Mouse (Mus musculus) forebrain, embryonic 14.5 days (tissue): ENCODE measurements at regions not wholly inside any gene's neighbourhood (a gene's known extent, or its start where the extent isn't known, plus 50 kb on each side); places are given as distances from the start of the nearest gene placed in this dataset.

Experiments used
- ATAC-seq: fragments of 200-750 bp; cut with Nextera tagmentation; 2 replicates; pipeline ENCODE4 v1.8.0; 2017; ENCODE audit warnings: mild to moderate bottlenecking, moderate library complexity
- DNase-seq: peaks from one replicate; pipeline ENCODE4 v3.0.0-alpha.2; 2015; ENCODE audit warnings: low spot score
- H3K27ac ChIP-seq: fragments of 300-500 bp; sonication (generic); 2 replicates; pipeline ENCODE4 v1.5.1; 2014; ENCODE audit warnings: low read depth, mild to moderate bottlenecking, control low read depth, low read length, moderate library complexity
- H3K27me3 ChIP-seq: fragments of 300-500 bp; sonication (generic); replicated peaks from 2 replicates; pipeline ENCODE4 v1.6.1; 2014; ENCODE audit warnings: low read length, control low read depth, mixed read lengths; ENCODE audit not compliant: control insufficient read depth, insufficient read depth
- H3K36me3 ChIP-seq: fragments of 300-500 bp; sonication (generic); 2 replicates; pipeline ENCODE4 v1.6.1; 2014; ENCODE audit warnings: low read length, control low read depth; ENCODE audit not compliant: control insufficient read depth, insufficient read depth
- H3K4me1 ChIP-seq: fragments of 300-500 bp; sonication (generic); 2 replicates; pipeline ENCODE4 v1.6.1; 2014; ENCODE audit warnings: antibody characterized with exemption, low read length, control low read depth; ENCODE audit not compliant: control insufficient read depth, insufficient read depth
- H3K4me2 ChIP-seq: fragments of 300-500 bp; sonication (generic); 2 replicates; pipeline ENCODE4 v1.6.1; 2014; ENCODE audit warnings: mild to moderate bottlenecking, control low read depth, low read length
- H3K4me3 ChIP-seq: fragments of 300-500 bp; sonication (generic); 2 replicates; pipeline ENCODE4 v1.5.1; 2014; ENCODE audit warnings: low read depth, low read length, control low read depth
- H3K9ac ChIP-seq: fragments of 300-500 bp; sonication (generic); 2 replicates; pipeline ENCODE4 v1.6.1; 2014; ENCODE audit warnings: mild to moderate bottlenecking, low read length, control low read depth, moderate library complexity
- H3K9me3 ChIP-seq: fragments of 300-500 bp; sonication (generic); replicated peaks from 2 replicates; pipeline ENCODE4 v1.6.1; 2016; ENCODE audit warnings: low read length, control low read depth, mixed read lengths; ENCODE audit not compliant: control insufficient read depth
- WGBS: fragments of 180-500 bp; shearing (Covaris S2); extraction: QIAGEN DNeasy Blood & Tissue Kit; methylation state at CpG from one replicate; pipeline ENCODE4 v1.1.7; 2014; 5-methylcytosine and 5-hydroxymethylcytosine counted together

DNA sequence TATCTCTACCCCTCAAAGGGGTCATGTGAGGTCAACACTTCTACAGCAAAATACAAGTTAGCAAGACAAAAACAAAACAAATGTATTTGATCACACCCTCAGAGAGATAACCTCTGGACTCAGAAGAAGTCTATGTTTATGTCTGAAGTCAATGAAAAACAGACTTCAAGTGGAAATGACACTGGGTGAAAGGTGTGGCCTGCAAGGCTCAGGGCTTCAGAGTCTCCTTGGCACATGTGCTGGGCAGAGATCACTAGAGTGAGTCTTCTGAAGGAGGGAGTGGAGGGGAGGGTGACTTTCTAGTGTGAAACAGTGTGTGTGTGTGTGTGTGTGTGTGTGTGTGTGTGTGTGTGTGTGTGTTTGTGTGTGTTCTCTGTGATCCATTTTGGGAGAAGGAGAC is 68.2 kb downstream of the Il12a start:
- H3K4me1 ChIP-seq, result no peaks in the 10 kb centered on the region
- no peak for DNase-seq
- H3K9me3 ChIP-seq, result no peaks in the 10 kb centered on the region
- no peak overlapping the region for H3K4me2 ChIP-seq
- no peaks in the 10 kb centered on the region for H3K27me3 ChIP-seq
- no peak overlapping the region for H3K27ac ChIP-seq
- no peak for ATAC-seq
- no peaks in the 10 kb centered on the region for H3K36me3 ChIP-seq
- H3K9ac ChIP-seq, result no peak overlapping the region
- no peak overlapping the region for H3K4me3 ChIP-seq

DNA sequence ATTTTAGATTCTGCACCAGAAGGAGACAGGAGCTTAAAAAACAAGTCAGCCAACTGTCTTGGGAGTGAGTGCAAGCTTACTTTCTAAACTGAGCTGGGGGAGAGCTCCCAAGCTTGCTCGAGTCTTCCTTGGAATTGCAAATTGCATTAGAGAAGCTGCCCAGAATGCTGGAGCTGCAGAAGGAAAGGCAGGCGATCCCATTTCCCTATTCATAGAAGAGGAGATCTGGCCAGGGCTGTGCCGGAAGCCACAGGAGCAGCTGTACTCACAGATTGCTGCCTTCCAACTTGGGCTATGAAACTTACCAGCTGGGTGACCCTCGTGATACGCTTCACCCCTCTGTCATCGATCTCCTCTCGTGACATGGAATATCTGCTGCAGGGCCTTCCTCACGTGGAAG is 68.9 kb downstream of the Il12a start:
- H3K27me3 ChIP-seq, result no peaks in the 10 kb centered on the region
- no peak overlapping the region for H3K4me2 ChIP-seq
- no peak overlapping the region for H3K4me3 ChIP-seq
- H3K27ac ChIP-seq, result no peak overlapping the region
- no peak overlapping the region for H3K9ac ChIP-seq
- 77% methylated on average over 8 of the region's 8 CpGs for WGBS
- DNase-seq (no peak), ATAC-seq (no peak)
- H3K36me3 ChIP-seq, result no peaks in the 10 kb centered on the region
- no peaks in the 10 kb centered on the region for H3K4me1 ChIP-seq
- no peaks in the 10 kb centered on the region for H3K9me3 ChIP-seq

DNA sequence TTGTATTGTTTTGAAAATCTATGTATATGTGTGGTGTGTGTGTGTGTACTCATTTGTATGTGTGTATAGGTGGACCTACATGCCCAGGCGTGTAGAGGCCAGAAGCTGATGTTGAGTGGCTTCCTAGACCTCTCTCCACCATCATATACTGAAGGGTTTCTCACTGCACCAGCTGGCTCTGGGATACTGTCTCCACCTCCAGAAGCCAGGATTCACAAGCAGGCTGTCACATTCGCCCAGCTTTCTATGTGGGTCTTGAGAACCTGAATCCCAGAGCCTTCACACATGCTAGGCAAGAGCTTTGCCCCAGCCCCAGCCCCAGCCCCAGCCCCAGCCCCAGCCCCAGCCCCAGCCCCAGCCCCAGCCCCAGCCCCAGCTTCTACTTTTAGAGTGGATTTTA is 70.4 kb downstream of the Il12a start:
- H3K4me2 ChIP-seq, result no peak overlapping the region
- no peak overlapping the region for H3K4me3 ChIP-seq
- no peaks in the 10 kb centered on the region for H3K4me1 ChIP-seq
- DNase-seq (no peak), ATAC-seq (no peak)
- H3K36me3 ChIP-seq, result no peaks in the 10 kb centered on the region
- WGBS, result 91% methylated on average over 2 of the region's 2 CpGs
- no peaks in the 10 kb centered on the region for H3K27me3 ChIP-seq
- no peaks in the 10 kb centered on the region for H3K9me3 ChIP-seq
- no peak overlapping the region for H3K27ac ChIP-seq
- no peak overlapping the region for H3K9ac ChIP-seq

DNA sequence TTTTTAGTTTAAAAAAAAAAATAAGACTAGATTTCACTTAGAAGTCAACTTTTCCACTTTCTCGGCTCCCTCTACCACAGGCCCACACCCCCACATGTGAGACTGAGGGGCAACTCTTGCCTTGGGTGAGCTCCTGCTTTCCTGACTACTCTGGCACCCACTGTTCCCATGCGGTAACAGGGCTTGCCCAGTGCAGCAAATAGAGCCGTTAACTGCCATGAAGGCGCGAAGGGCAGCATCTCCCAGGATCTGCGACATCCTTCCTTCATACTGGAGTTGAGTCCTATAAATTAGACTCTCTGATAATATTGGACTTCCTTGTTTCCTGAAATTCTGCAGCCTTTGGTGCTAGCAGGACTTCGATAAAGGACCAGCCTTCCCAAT is 70.8 kb downstream of the Il12a start:
- DNase-seq (no peak), ATAC-seq (no peak)
- Histone ChIP-seq H3K36me3 (no peaks in the 10 kb centered on the region), H3K27ac (no peak overlapping the region), H3K4me3 (no peak overlapping the region), H3K9me3 (no peaks in the 10 kb centered on the region), H3K27me3 (no peaks in the 10 kb centered on the region), H3K4me2 (no peak overlapping the region), H3K4me1 (no peaks in the 10 kb centered on the region), H3K9ac (no peak overlapping the region)
- 89% methylated on average over 7 of the region's 7 CpGs for WGBS

DNA sequence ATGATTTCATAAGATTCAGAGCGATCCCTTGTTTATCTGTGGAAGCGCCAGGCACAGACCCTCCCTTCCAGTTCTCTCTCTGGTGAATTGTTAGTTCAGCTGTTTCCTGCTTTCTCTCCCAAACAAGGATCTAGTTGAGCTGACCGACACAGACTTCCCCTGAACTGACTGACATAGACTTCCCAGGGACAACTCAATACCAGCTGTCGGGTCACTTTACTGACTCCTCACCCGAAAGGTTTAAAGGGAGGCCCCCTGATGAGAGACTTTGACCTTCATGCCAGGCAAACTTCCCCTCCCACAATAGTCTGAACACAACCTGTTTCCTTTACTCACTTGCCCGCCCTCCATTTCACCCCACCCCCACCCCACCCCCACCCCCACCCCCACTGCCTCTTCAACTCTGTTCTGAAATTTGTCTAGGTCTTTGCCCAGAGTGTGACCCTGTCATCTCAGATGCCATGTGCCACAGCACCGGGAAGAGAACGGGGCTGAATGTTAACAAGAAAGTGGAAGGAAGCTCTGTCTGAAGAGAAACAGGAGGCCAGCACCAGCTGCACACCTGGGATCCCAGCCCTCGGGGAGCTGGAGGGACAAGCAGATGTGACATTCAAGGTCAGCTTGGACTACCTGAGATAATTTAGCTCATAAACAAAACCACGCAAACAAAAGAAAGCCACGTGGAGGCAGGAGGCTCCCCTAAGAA is 71.3 kb downstream of the Il12a start:
- Histone ChIP-seq H3K4me3 (no peak overlapping the region), H3K36me3 (no peaks in the 10 kb centered on the region), H3K4me2 (no peak overlapping the region), H3K9me3 (no peaks in the 10 kb centered on the region), H3K27ac (no peak overlapping the region), H3K4me1 (no peaks in the 10 kb centered on the region), H3K27me3 (no peaks in the 10 kb centered on the region), H3K9ac (no peak overlapping the region)
- DNase-seq (no peak), ATAC-seq (no peak)
- WGBS, result 60% methylated on average over 11 of the region's 11 CpGs

DNA sequence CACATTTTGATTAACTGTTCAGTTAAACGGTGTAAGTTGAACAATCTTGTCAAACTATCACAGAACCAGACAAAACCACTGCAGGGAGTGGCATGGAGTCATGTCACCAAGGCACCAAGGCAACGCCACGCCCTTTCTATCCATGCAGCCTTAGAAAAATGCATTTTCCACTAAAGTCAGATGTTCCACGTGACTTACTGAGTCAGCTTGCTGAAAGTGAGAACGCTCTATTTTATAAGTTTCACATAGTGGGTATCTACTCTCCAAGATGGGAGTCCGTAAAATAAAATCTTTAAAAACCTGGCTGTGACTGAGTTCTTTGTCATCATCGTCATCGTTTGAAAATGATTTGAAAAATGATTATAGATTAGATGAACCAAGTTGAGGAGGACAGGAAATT is 72.5 kb downstream of the Il12a start:
- no peak overlapping the region for H3K4me3 ChIP-seq
- H3K9me3 ChIP-seq, result no peaks in the 10 kb centered on the region
- WGBS, result 94% methylated on average over 8 of the region's 8 CpGs
- H3K4me2 ChIP-seq, result no peak overlapping the region
- H3K4me1 ChIP-seq, result no peaks in the 10 kb centered on the region
- DNase-seq, result no peak
- no peak for ATAC-seq
- no peaks in the 10 kb centered on the region for H3K36me3 ChIP-seq
- no peak overlapping the region for H3K27ac ChIP-seq
- H3K27me3 ChIP-seq, result no peaks in the 10 kb centered on the region
- H3K9ac ChIP-seq, result no peak overlapping the region

DNA sequence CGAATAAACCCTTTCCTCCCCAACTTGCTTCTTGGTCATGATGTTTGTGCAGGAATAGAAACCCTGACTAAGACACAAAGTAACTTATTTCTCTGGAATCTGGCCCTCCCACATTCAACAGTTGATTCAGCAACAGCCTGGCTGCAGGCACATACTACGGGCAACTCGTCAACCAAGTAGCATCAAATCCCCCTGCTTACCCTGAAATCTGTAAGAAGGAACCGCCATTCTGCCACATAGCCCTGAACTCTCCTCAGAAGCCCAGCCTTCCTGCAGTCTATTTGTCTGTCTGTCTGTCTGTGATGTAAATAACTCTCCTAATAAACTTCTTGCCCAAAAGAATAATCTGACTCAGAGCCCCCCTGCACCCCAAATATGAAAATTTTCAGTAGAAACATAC is 73.9 kb downstream of the Il12a start:
- Histone ChIP-seq H3K27me3 (no peaks in the 10 kb centered on the region), H3K4me3 (no peak overlapping the region), H3K4me1 (no peaks in the 10 kb centered on the region), H3K9me3 (no peaks in the 10 kb centered on the region), H3K4me2 (no peak overlapping the region), H3K9ac (no peak overlapping the region), H3K36me3 (no peaks in the 10 kb centered on the region), H3K27ac (no peak overlapping the region)
- DNase-seq (no peak), ATAC-seq (no peak)
- 91% methylated on average over 4 of the region's 4 CpGs for WGBS

DNA sequence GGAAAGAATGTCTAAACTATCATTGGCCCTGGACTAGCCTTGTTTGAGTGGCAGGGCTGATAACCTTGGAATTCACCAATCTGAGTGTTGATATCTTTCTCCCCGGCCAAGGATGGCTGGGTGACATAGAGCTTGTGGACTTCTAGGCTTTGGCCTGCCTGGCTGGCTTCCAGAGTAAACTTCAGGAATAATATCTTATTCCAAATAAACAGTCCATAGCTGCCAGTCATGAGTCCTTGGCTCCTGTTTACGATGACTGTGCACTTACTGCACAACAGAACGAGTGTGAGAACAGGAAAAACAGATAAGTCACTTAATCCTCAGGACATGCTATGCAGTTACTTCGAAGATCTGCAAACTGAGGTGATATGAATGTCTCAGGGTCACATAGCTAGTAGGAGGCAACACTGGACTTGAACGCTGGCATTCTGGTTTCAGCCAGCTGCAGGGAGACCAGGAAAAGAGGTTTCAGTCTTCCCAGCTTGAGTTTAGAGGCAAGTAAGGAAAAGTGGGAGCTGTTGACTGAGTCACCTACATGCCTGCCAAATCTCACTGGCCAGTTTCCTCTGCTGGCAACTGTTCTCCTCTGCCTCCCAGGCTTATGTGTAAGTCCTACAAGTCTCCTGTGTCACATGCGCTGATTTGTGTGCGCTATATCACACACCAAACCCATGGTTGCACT is 74.6 kb downstream of the Il12a start:
- ATAC-seq (no peak), DNase-seq (no peak)
- H3K4me3 ChIP-seq, result no peak overlapping the region
- no peak overlapping the region for H3K4me2 ChIP-seq
- H3K36me3 ChIP-seq, result no peaks in the 10 kb centered on the region
- no peak overlapping the region for H3K9ac ChIP-seq
- H3K4me1 ChIP-seq, result no peaks in the 10 kb centered on the region
- H3K27ac ChIP-seq, result no peak overlapping the region
- H3K9me3 ChIP-seq, result no peaks in the 10 kb centered on the region
- WGBS, result 86% methylated on average over 7 of the region's 7 CpGs
- no peaks in the 10 kb centered on the region for H3K27me3 ChIP-seq

DNA sequence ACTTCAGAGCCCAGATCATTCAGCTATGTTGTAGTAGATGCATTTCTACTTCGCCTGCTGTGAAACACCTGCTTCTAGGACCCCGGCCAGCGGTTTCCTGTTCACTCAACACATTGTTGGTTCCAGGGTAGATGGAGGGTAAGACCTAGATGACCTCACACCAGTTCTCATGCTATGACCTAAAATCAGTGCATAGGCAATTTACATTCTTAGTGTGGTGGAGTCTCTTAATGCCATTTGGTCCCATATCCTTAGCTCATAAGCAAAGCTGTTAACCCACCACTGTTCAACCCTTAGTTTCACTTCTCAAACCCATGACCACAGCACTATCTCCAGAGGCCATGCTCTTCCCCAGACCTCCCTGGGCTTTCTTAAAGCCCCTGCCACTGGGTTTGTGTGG is 81.1 kb downstream of the Il12a start:
- Histone ChIP-seq H3K36me3 (no peaks in the 10 kb centered on the region), H3K27me3 (no peaks in the 10 kb centered on the region), H3K4me3 (no peak overlapping the region), H3K9me3 (no peaks in the 10 kb centered on the region), H3K9ac (no peak overlapping the region), H3K27ac (no peak overlapping the region), H3K4me2 (no peak overlapping the region), H3K4me1 (no peaks in the 10 kb centered on the region)
- ATAC-seq (no peak), DNase-seq (no peak)
- 91% methylated on average over 3 of the region's 3 CpGs for WGBS
